Mouse (Mus musculus): ENCODE measurements around the gene Zfp369. TPM values are rescaled to one million over a fixed set of nuclear protein-coding genes. Genes with fewer than 3 reads are reported as not detected.

Gene Zfp369
- polyA plus RNA-seq, 1 experiment from 2014 or later: 9.2 TPM

Other genes with a start within 250 kb of the Zfp369 start
- not detected in 2 replicates for gene Spata31d1c, start 245.8 kb upstream of the Zfp369 start, polyA plus RNA-seq (2015; fragmentation: Nextera tagmentation; extraction: Ambion mirVana)
- gene Prss47, start 226.1 kb upstream of the Zfp369 start, polyA plus RNA-seq (2015; fragmentation: Nextera tagmentation; extraction: Ambion mirVana): not detected in 2 replicates
- 53.2 and 57.9 TPM in 2 replicates for gene Mfsd14b, start 165.8 kb upstream of the Zfp369 start, polyA plus RNA-seq (2015; fragmentation: Nextera tagmentation; extraction: Ambion mirVana)
- gene Olfr465-ps1, start 140.7 kb upstream of the Zfp369 start, polyA plus RNA-seq (2015; fragmentation: Nextera tagmentation; extraction: Ambion mirVana): not detected in 2 replicates
- not detected in 2 replicates for gene Olfr466, start 128.6 kb upstream of the Zfp369 start, polyA plus RNA-seq (2015; fragmentation: Nextera tagmentation; extraction: Ambion mirVana)
- gene Nlrp4f, start 72.8 kb upstream of the Zfp369 start, polyA plus RNA-seq (2015; fragmentation: Nextera tagmentation; extraction: Ambion mirVana): 0.10 TPM in 1 of 2 replicates, not detected in the other
- not detected in 2 replicates for gene Gm10775, start 19.3 kb upstream of the Zfp369 start, polyA plus RNA-seq (2015; fragmentation: Nextera tagmentation; extraction: Ambion mirVana)
- gene Gm10139, start 233.9 kb downstream of the Zfp369 start, polyA plus RNA-seq (2015; fragmentation: Nextera tagmentation; extraction: Ambion mirVana): not detected in 2 replicates